Mouse (Mus musculus) embryonic facial prominence, embryonic 12.5 days (tissue): ENCODE measurements at regions not wholly inside any gene's neighbourhood (a gene's known extent, or its start where the extent isn't known, plus 50 kb on each side); places are given as distances from the start of the nearest gene placed in this dataset.
"Not testable (repeated sequence)": the region's sequence is repeated elsewhere in the genome, so short reads cannot be mapped to it uniquely, and the experiment has no call there.

Source experiments
- ATAC-seq: fragments of 200-750 bp; cut with Nextera tagmentation; 2 replicates; pipeline ENCODE4 v1.8.0; 2017; ENCODE audit not compliant: insufficient number of reproducible peaks, insufficient read depth, low FRiP score, low TSS enrichment
- H3K27ac ChIP-seq: fragments of 300-500 bp; sonication (generic); 2 replicates; pipeline ENCODE4 v1.5.1; 2016; ENCODE audit warnings: mild to moderate bottlenecking
- H3K27me3 ChIP-seq: fragments of 300-500 bp; sonication (generic); 2 replicates; pipeline ENCODE4 v1.6.1; 2016; ENCODE audit warnings: mild to moderate bottlenecking, moderate library complexity
- H3K36me3 ChIP-seq: fragments of 300-500 bp; sonication (generic); 2 replicates; pipeline ENCODE4 v1.6.1; 2016; ENCODE audit warnings: mild to moderate bottlenecking
- H3K4me1 ChIP-seq: fragments of 300-500 bp; sonication (generic); 2 replicates; pipeline ENCODE4 v1.6.1; 2016
- H3K4me2 ChIP-seq: fragments of 300-500 bp; sonication (generic); replicated peaks from 2 replicates; pipeline ENCODE4 v1.6.1; 2016; ENCODE audit warnings: mild to moderate bottlenecking, moderate library complexity
- H3K4me3 ChIP-seq: fragments of 300-500 bp; sonication (generic); 2 replicates; pipeline ENCODE4 v1.5.1; 2016; ENCODE audit warnings: mild to moderate bottlenecking
- H3K9ac ChIP-seq: fragments of 300-500 bp; sonication (generic); 2 replicates; pipeline ENCODE4 v1.6.1; 2016; ENCODE audit warnings: mild to moderate bottlenecking, moderate library complexity
- H3K9me3 ChIP-seq: fragments of 300-500 bp; sonication (generic); 2 replicates; pipeline ENCODE4 v1.6.1; 2016; ENCODE audit warnings: mild to moderate bottlenecking, moderate library complexity
- WGBS: fragments of 180-500 bp; shearing (Covaris S2); methylation state at CpG from one replicate; pipeline ENCODE4 v1.1.7; 2016; 5-methylcytosine and 5-hydroxymethylcytosine counted together

GRCm38 (mm10) chr10:31143856-31144488, 169.2 kb upstream of the Hddc2 start:
- Histone ChIP-seq H3K4me3 (no peak overlapping the region), H3K4me1 (no peaks in the 10 kb centered on the region), H3K36me3 (no peaks in the 10 kb centered on the region), H3K9ac (no peak overlapping the region), H3K4me2 (no peak overlapping the region), H3K9me3 (no peaks in the 10 kb centered on the region), H3K27me3 (no peaks in the 10 kb centered on the region), H3K27ac (no peak overlapping the region)
- no peak for ATAC-seq

GRCm38 (mm10) chr10:31144489-31144872, 168.7 kb upstream of the Hddc2 start:
- ATAC-seq: no peak
- 76% methylated on average over 3 of the region's 3 CpGs for WGBS
- H3K9me3 ChIP-seq: no peaks in the 10 kb centered on the region
- H3K27me3 ChIP-seq: no peaks in the 10 kb centered on the region
- no peak overlapping the region for H3K9ac ChIP-seq
- no peak overlapping the region for H3K4me2 ChIP-seq
- H3K36me3 ChIP-seq: no peaks in the 10 kb centered on the region
- no peak overlapping the region for H3K4me3 ChIP-seq
- no peaks in the 10 kb centered on the region for H3K4me1 ChIP-seq
- H3K27ac ChIP-seq: no peak overlapping the region

GRCm38 (mm10) chr10:31173169-31173686, 140.0 kb upstream of the Hddc2 start:
- Histone ChIP-seq H3K27ac (peak overlapping the region; percentile 60; the same call in 1 of the 2 replicates), H3K4me1 (peaks cover 4% of the 10 kb centered on the region; the same call in 1 of the 2 replicates), H3K9me3 (no peaks in the 10 kb centered on the region), H3K36me3 (no peaks in the 10 kb centered on the region), H3K9ac (no peak overlapping the region), H3K4me2 (no peak overlapping the region), H3K4me3 (no peak overlapping the region), H3K27me3 (no peaks in the 10 kb centered on the region)
- peak; percentile 74; the same call in 1 of the 2 replicates for ATAC-seq
- WGBS: 31% methylated on average over 15 of the region's 15 CpGs

GRCm38 (mm10) chr10:31189577-31189976, 123.6 kb upstream of the Hddc2 start:
- Histone ChIP-seq H3K4me2 (no peak overlapping the region), H3K9me3 (no peaks in the 10 kb centered on the region), H3K4me3 (no peak overlapping the region), H3K36me3 (no peaks in the 10 kb centered on the region), H3K27ac (no peak overlapping the region), H3K4me1 (no peaks in the 10 kb centered on the region), H3K9ac (no peak overlapping the region), H3K27me3 (no peaks in the 10 kb centered on the region)
- WGBS: 33% methylated on average over 1 of the region's 1 CpGs
- ATAC-seq: no peak

GRCm38 (mm10) chr10:31212164-31212563, 101.0 kb upstream of the Hddc2 start:
- not testable (repeated sequence) for H3K27me3 ChIP-seq, H3K4me2 ChIP-seq, H3K4me3 ChIP-seq, H3K27ac ChIP-seq, ATAC-seq, H3K36me3 ChIP-seq, H3K9me3 ChIP-seq, H3K9ac ChIP-seq, H3K4me1 ChIP-seq
- 94% methylated on average over 8 of the region's 8 CpGs for WGBS

GRCm38 (mm10) chr10:31212778-31213454, 100.3 kb upstream of the Hddc2 start:
- H3K27ac ChIP-seq: no peak overlapping the region
- no peak for ATAC-seq
- H3K9me3 ChIP-seq: no peaks in the 10 kb centered on the region
- H3K4me3 ChIP-seq: no peak overlapping the region
- whole genome bisulfite sequencing: 77% methylated on average over 2 of the region's 2 CpGs
- H3K36me3 ChIP-seq: no peaks in the 10 kb centered on the region
- no peak overlapping the region for H3K4me2 ChIP-seq
- no peaks in the 10 kb centered on the region for H3K27me3 ChIP-seq
- no peaks in the 10 kb centered on the region for H3K4me1 ChIP-seq
- H3K9ac ChIP-seq: no peak overlapping the region

- ATAC-seq: no peak
- no peak overlapping the region for H3K27ac ChIP-seq
- H3K36me3 ChIP-seq: no peaks in the 10 kb centered on the region
Observed at GRCm38 (mm10) chr10:31221902-31222301, 91.3 kb upstream of the Hddc2 start.

GRCm38 (mm10) chr10:31229078-31229477, 84.1 kb upstream of the Hddc2 start:
- Histone ChIP-seq H3K27me3 (no peaks in the 10 kb centered on the region), H3K9me3 (no peaks in the 10 kb centered on the region), H3K27ac (no peak overlapping the region), H3K9ac (no peak overlapping the region), H3K36me3 (no peaks in the 10 kb centered on the region), H3K4me2 (no peak overlapping the region), H3K4me3 (no peak overlapping the region), H3K4me1 (no peaks in the 10 kb centered on the region)
- WGBS: 82% methylated on average over 3 of the region's 3 CpGs
- ATAC-seq: no peak

More at GRCm38 (mm10) chr10:31221902-31222301, 91.3 kb upstream of the Hddc2 start:
- Histone ChIP-seq H3K9ac (no peak overlapping the region), H3K4me3 (no peak overlapping the region), H3K27me3 (no peaks in the 10 kb centered on the region), H3K4me2 (no peak overlapping the region), H3K4me1 (no peaks in the 10 kb centered on the region), H3K9me3 (no peaks in the 10 kb centered on the region)
- WGBS: 13% methylated on average over 1 of the region's 1 CpGs

- Histone ChIP-seq H3K4me1 (no peaks in the 10 kb centered on the region), H3K9ac (no peak overlapping the region), H3K4me3 (no peak overlapping the region), H3K36me3 (no peaks in the 10 kb centered on the region), H3K4me2 (no peak overlapping the region), H3K27me3 (no peaks in the 10 kb centered on the region), H3K27ac (no peak overlapping the region), H3K9me3 (no peaks in the 10 kb centered on the region)
- 79% methylated on average over 3 of the region's 3 CpGs for WGBS
- no peak for ATAC-seq
Observed at GRCm38 (mm10) chr10:31242442-31242966, 70.7 kb upstream of the Hddc2 start.

- H3K4me3 ChIP-seq: no peak overlapping the region
- no peak overlapping the region for H3K4me2 ChIP-seq
- H3K36me3 ChIP-seq: no peaks in the 10 kb centered on the region
- WGBS: 42% methylated on average over 8 of the region's 8 CpGs
- H3K27me3 ChIP-seq: no peaks in the 10 kb centered on the region
- no peaks in the 10 kb centered on the region for H3K4me1 ChIP-seq
- no peak overlapping the region for H3K9ac ChIP-seq
- no peak overlapping the region for H3K27ac ChIP-seq
- H3K9me3 ChIP-seq: no peaks in the 10 kb centered on the region
- no peak for ATAC-seq
Observed at GRCm38 (mm10) chr10:31252584-31253381, 60.4 kb upstream of the Hddc2 start.

GRCm38 (mm10) chr10:31256934-31257333, 56.2 kb upstream of the Hddc2 start:
- H3K27ac ChIP-seq: no peak overlapping the region
- no peaks in the 10 kb centered on the region for H3K27me3 ChIP-seq
- H3K4me3 ChIP-seq: no peak overlapping the region
- WGBS: 82% methylated on average over 1 of the region's 1 CpGs
- H3K4me1 ChIP-seq: no peaks in the 10 kb centered on the region
- no peak for ATAC-seq
- H3K4me2 ChIP-seq: no peak overlapping the region
- no peaks in the 10 kb centered on the region for H3K36me3 ChIP-seq
- H3K9me3 ChIP-seq: no peaks in the 10 kb centered on the region
- H3K9ac ChIP-seq: no peak overlapping the region
